Mouse (Mus musculus) CH12.LX (cell line): ENCODE data around the gene Olfr1443.

ENCODE experiments used
- CHD2 ChIP-seq: IDR thresholded peaks from 2 replicates; pipeline ENCODE4 v1.6.1; 2011; ENCODE audit warnings: low read length, improper control_type of control experiment
- CTCF ChIP-seq, 2 experiments: IDR thresholded peaks in 1 of 2; conservative IDR thresholded peaks in 1 of 2; 2 replicates each; pipeline ENCODE4 v1.5.1; 2011 to 2012; ENCODE audit warnings: low read depth in 2 of 2, low read length in 2 of 2, improper control_type of control experiment in 1 of 2, inconsistent platforms in 1 of 2, mild to moderate bottlenecking in 1 of 2, moderate library complexity in 1 of 2
- E2F4 ChIP-seq: IDR thresholded peaks from 2 replicates; pipeline ENCODE4 v1.6.1; 2011; ENCODE audit warnings: low read depth, low read length, improper control_type of control experiment; ENCODE audit not compliant: insufficient replicate concordance
- HCFC1 ChIP-seq: IDR thresholded peaks from 2 replicates; pipeline ENCODE4 v1.6.1; 2012; ENCODE audit warnings: low read depth, mild to moderate bottlenecking, inconsistent platforms, low read length, improper control_type of control experiment
- MYC ChIP-seq: IDR thresholded peaks from 2 replicates; pipeline ENCODE4 v1.6.1; 2011; ENCODE audit warnings: low read depth, mild to moderate bottlenecking, improper control_type of control experiment, low read length
- POLR2A ChIP-seq: IDR thresholded peaks from 2 replicates; pipeline ENCODE4 v1.6.1; 2011; ENCODE audit warnings: low read depth, mild to moderate bottlenecking, improper control_type of control experiment, low read length
- POLR2AphosphoS2 ChIP-seq: IDR thresholded peaks from 2 replicates; pipeline ENCODE4 v1.6.1; 2011; ENCODE audit warnings: low read depth, low read length, improper control_type of control experiment
- RAD21 ChIP-seq: IDR thresholded peaks from 2 replicates; pipeline ENCODE4 v1.6.1; 2011; ENCODE audit warnings: low read depth, mild to moderate bottlenecking, low read length, improper control_type of control experiment, moderate library complexity
- USF1 ChIP-seq: IDR thresholded peaks from 2 replicates; pipeline ENCODE4 v1.6.1; 2014; ENCODE audit warnings: low read depth, mild to moderate bottlenecking, inconsistent platforms, low read length, improper control_type of control experiment

DNA sequence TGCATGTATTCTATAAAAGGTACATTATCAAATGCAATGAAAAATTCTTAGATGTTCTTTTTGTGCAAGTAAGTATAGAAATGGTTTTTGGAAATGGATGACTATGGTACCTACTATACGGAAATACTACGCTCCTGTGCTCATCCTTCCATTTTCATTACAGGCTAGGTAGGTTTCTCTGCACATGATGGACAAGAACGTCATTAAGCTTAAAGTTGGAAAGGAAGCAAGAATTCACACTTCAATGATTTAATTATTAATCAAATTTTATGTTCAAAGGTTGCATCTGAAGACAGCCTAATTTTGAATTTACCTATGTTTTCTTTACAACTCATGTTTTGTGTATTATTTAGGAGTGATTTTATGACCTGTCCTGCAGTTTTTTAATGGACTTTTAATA is 43.7 kb upstream of the Olfr1443 start:
- TF ChIP-seq MYC (no peak), HCFC1 (no peak), POLR2A (no peak), E2F4 (no peak), CTCF (conservative IDR thresholded peaks at IDR 0.05 in 1 of 2, IDR thresholded peaks at IDR 0.05 in 1 of 2; ENCODE audit: low read depth in 2 of 2, low read length in 2 of 2) (no peak), CHD2 (no peak), USF1 (no peak), RAD21 (no peak), POLR2AphosphoS2 (no peak)
